Mouse (Mus musculus) lung, postnatal 4 days (tissue): Measurements from ENCODE around the gene Comt.
A peak's percentile ranks its signal among the peaks of the same experiment; 100 is the strongest.

ENCODE experiments used
- DNase-seq, 2 experiments: peaks; one replicate each; pipeline ENCODE4 v3.0.0; 2021

The Comt gene

DNA sequence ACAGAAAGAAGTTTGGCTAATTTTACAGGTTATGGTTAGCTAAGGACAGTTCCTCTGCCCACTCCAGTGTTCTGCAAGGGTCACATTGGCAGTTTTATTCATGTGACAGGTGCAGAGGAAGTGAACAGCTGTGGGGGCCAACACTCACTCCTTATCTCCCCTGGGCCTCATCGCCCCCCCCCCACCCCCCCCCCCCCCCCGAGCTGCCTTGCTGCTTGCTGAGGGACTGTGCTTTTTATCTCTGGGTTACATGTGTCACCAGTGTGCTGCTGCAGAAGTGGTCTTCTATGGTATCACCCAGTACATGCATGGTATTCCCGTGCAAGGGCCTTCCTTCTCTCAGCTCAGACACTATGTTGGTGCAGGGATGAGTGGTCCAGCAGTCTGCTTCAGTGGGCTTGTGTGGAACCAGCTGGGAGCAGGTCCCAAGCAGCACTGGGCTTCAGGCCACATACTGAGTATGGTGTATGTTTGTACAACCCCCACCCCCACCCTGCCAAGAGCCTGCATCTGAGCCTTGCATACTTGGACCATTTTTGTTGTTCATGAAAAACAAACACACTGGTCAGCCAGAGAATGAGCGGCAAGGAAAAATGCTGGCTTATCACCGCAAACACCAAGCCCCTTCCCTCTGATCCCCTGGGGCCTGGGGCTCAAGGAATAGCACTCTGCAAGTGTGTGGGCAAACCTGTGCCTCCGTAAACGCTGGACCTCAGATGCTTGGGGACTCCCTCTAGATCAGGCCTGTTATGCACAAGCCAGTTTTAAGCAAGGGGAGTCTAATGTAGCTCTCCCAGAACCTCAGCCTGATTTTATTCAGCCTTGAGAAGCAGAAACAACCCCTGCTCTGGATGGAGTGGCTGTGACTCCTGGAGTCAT is 38.7 kb downstream of the Comt start:
- peak in 1 of 2 experiments; percentile 50 for DNase-seq

DNA sequence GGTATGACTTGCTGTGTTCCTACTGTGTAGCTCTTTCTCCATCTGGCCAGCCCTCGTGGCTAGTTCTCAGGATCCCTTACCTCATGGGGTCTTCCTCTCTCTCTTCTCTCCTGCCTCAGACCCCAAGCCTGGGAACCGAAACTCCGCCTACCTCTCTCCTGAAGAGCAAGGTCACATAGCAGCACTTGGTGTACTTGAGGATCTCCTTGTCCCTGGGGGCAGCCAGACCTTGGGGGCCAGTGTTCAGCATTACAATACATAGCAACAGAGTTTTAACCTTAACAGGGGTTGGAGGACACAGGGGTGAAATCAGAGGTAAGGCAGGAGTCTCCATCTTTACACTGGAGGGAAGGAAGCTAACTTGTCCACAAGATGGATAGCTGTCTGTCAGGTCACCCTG is 39.7 kb downstream of the Comt start:
- peak in 1 of 2 experiments; percentile 12 for DNase-seq

DNA sequence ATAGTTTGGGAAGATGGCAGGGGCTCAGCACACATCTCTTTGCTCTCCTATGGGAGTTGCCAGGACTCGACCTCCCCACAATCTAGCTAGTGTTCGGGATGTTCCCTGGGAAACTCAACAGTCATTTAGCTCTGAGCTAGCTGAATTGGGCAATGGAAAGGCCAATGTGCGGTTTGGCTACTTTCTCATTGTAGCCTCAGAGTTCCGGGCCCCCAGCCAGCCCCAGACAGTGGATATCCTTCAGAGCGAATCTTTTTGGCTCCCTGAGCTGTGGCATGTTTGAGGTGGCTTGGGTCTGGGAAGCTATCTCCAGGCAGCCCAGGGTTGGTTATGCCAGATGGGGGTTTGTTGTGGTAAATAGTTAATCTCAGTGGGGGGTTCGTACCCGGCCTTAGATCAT is 40.2 kb downstream of the Comt start:
- no peak for DNase-seq

DNA sequence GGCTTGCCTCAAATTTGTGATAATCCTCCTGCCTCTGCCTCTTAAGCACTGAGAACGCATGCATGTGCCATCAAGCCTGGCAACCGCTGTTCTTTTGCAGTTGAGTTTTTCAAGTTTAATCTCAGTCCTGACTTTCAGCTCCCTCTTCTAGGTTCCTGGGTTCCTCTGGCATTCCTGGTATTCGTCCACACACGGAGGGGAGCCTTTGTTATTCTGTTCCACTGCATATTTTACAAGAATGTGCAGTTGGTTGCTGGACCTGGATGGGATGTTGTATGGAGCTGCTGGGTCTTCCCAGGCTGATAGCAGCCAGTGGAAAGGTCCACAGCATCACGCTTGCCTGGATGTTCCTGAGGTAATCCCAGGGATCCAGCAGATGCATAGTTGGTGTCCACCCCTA is 41.2 kb downstream of the Comt start:
- DNase-seq = no peak

DNA sequence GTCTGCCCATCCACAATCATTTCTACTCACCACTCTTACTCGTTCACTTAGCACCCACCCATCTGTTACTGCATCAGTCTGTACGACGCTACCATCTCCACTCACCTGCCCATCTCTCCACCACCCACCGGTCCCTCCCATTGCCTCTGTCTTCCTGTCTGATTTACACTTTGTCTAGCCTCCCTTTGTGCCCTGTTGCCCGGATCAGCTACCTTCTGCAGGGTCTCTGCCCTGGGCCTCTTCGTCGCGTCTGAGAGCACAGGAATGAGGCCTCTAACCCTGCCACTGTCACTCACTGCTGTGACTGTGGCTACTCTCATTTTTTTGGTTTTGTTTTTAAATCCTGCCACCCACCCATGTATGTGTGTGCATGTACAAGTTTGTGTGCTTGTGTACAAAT is 42.0 kb downstream of the Comt start:
- no peak for DNase-seq

DNA sequence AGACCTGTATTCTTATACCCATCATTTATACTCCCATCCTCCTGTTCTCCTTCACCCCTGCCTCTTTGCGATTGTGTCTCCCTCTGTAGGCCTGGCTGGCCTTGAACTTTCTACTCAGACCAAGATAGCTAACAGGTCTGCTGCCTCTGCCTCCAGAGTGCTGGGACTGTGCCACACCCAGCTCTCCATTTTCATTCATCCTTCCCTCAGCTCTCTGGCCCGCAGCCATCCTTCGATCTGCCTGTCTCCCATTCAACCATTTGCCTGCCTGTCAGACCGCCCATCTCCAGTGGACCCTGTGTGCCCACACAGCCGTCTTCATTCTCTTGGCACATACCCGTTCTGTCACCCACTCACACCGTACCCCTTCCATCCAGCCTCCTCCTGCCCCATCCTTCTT is 42.4 kb downstream of the Comt start:
- no peak for DNase-seq

DNA sequence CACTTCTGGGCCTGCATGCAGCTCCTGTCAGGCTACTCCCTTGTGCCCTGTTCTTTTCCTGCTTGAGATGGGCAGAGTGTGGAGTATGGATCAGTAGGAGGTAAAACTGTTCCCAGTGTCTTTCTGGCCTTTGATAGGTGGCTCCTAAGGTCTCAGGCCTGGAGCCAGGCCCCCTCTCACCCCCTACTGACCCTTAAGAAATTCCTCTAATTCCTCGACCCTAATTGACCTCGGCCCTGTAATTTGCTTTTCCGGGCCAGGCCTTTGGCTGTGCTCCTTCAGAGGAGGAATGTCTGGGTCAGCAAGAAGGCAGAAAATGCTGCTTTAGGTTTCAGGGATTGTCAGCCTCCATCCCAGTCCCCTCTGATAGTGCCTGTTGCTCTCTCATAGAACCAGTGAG is 42.9 kb downstream of the Comt start:
- peak in 1 of 2 experiments; percentile 55 for DNase-seq

DNA sequence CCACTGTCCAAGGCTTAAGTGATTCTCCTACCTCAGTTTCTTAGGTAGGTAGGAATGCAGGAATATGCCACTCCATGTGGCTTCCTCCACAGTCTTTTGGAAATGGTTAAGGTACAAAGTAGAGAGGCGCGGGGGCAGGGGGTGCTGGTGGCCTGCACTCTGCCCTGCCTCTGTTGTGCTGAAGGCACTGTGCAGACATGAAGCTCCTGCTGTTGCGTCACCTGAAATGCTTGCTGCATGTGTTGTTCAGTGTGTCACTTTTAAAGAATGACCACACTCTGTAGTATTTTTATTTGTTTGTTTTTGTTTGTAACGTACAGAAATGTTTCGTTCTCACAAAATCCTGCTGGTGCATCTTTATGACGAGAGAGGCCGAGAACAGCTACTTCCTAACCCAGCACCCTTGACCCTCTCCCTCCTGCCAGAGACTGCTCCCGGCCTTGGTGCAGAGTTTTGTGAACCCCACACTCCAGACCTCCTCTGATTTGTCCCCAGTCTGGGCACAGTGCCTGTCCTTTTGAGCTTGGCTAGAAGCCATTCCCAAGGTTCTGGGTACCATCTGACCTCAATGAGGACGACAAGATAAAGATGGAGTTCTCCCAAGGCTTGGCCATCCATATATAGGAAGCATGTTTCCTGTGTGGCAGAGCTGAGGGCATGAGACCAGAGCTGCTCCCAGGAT is 43.5 kb downstream of the Comt start:
- peak; percentile 31 to 65 for DNase-seq

DNA sequence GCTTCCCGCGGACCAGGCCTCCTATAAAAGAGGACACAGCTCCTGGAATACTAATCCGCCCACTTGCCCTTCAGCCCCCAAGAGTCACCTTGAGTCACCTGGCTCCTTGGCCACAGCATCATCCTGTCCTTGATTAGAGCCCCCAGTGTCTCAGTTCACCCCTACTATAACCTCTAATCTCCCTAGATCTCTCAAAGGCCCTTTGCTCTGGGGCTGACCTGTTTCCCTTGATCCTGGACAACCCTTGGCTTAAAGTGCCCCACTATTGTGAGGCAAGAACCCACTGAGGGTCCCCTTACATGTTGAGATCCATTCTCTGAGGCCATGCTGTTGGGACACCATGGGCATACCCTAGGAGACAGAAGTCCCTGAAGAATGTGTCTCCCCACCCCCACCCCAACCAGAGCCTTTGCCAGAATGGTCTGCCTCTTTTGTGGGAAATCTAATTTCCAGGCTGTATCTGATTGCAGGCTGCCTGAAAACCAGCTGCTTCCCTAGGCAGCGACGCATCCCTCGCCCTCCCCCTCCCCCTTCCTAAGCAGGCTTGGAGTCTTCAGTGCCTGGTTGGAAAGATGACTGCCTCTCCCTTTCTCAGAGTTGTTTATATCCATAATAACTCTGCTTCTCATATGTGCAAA is 44.9 kb downstream of the Comt start:
- DNase-seq = no peak

DNA sequence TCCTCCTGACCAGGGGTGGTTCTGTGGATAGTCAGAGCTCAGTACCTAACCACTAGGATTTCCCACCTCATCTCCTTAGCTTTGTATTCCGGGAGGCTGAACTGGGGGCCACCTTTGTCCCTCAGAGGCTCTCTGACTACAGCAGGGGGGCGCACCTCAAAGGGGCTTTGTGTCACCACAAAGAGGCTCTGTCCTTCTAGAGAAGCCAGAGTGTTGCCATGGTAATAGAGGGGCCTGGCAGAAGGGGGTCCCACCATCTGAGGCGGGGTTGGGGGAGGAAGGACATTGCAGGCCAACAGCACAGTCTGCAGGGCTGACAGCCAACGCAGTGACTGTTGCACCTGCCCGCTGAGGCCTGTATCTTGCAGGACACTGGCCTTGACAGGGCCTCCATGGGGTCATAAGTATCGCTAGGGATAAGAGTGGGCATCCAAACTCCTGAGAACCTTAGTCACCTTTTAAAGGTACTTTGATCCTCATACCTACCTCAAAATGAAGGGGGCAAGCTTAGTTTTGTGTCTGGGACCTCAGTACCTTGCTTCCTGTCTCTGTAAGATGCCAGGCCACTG is 46.1 kb downstream of the Comt start:
- DNase-seq = no peak

DNA sequence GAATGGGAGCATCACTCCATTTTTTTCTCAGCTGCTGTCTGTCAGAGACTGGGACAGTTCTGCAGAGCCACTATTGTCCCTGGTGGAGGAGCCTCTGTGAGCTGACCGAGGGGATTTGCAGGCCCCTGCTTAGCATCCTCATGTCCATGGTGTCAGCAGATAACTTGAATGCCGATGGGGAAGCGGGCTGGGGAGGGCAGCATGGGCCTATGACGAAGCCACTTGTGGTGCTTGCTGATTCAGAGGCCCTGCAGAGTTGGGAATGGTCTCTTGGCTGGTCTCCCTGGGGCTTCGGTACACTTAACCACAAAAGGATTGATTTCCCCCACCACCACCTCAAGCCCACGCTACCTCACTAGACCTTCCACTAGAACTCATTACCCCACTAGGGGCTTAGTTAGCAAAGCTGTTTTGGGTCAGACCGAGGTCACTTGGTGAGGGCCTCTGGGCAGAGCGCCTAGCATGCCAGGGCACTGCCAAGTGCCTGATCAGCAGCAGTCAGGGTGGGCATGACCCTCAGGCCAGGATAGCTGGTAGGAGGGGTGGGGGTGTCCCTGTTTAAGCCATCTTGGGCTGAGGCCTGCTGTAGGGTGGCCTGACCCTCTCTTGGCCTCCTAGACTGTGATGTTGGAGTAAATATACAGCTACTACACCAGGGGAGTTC is 47.2 kb downstream of the Comt start:
- no peak for DNase-seq

DNA sequence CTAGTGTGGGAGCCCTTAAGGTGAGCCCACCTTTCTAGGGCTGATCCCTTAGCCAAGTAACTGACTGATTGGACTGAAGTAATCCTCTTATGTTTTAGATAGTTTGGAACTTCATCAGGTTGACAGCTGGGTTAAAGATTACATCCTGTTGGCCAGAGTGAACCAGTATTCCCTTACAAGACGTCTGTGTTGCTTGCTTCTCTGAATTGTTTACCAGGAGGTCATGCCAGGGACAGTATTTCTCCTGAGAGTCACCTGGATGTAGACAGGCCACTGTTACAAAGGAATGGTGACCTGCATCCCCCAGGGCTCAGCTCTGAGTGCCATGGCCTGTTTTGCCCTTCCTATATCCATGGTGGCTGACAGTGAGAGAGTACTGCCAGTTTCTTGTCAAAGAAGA is 48.2 kb downstream of the Comt start:
- no peak for DNase-seq

DNA sequence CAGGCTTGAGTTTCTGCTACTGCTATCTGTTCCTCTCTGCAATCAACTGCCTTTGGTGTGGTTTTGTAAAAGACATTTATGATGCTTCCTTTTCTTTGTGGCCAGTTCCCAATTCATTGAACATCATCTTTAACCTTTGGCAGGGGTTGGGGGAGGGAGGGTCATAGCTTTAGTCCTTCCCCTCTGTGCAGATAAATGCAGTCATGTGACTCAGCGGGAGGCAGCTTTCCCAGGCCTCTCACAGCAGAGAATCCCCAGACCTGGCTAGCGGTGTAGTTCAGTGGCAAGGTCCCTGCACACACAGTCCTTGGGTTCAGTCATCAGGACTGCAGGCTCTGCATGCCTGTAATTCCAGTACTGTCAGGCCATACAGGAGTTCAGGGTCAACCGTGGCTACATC is 49.4 kb downstream of the Comt start:
- no peak for DNase-seq

DNA sequence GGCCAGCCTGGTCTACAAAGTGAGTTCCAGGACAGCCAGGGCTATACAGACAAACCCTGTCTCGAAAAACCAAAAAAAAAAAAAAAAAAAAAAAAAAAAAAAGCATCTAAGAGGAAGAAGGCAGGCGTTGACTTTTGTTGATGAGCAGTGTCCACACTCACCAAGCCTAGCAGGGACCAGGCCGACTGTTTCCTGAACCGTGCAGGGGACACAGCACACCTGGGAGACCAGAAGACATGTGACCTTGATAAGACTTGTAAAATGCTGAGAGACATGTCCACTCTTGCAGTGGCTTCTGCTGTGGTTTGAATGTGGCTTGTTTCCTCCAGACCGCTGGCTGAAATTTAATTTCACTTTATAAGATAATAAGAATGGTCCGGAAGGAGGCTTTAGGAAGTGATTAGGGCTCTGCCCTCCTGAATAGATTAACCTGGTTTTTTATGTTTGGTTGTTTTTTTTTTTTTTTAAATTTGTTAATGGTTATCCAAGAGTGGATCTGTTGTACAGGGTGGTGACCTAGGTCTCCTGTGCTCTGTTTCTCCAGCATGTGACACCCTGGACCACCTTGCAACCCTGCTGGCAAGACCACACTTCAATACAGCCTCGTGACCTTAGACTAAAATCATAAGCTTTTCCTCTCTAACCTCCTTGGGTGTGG is 50.2 kb downstream of the Comt start:
- DNase-seq = no peak

DNA sequence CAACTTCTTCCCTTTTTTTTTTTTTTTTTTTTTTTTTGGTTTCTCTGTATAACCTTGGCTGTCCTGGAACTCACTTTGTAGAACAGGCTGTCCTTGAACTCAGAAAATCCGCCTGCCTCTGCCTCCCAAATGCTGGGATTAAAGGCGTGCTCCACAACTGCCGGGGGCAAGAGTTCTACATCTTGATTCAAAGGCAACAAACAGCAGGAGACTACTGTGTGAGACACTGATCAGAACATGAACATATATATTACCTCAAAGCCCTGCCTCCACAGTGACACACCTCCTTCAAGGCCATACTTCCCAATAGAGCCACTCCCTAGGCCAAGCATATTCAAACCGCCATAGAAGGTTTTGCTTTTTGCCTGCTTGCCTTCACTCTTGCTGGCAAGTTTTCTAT is 53.0 kb downstream of the Comt start:
- no peak for DNase-seq

DNA sequence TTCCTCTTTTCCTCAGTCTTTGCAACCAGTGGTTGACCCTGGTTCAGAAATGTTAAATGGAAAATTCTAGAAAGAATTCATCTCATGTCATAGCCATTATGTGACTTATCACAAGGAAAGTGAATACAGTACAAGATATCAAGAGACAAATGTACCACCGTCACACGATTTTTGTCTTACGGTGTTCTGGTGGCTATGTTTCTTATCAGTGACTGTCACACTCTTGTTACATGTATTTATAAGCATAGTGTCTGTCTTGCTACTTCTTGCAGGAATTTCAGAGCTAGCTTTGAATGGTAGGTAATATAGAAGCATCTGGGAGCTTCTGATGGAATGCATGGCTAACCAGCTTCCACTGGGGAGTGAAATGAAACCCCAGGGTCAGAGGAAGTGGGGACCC is 56.5 kb downstream of the Comt start:
- DNase-seq = no peak

DNA sequence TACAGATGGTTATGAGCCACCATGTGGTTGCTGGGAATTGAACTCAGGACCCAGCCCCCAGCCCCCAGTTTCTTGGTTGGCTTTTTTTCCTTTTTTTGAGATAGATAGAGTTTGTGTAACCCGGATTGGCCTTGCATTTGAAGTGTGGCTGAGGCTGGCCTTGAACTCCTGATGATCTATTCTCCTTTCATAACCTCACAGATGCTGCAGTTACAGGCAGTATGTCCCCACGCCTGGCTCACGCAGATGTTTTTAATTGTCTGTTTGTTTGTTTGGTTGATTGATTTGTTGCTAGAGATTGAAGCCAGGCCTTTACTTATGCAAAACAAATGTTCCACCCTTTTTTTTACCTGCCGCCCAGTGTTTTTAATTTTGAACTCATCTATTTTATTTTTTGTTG is 59.8 kb downstream of the Comt start:
- no peak for DNase-seq

DNA sequence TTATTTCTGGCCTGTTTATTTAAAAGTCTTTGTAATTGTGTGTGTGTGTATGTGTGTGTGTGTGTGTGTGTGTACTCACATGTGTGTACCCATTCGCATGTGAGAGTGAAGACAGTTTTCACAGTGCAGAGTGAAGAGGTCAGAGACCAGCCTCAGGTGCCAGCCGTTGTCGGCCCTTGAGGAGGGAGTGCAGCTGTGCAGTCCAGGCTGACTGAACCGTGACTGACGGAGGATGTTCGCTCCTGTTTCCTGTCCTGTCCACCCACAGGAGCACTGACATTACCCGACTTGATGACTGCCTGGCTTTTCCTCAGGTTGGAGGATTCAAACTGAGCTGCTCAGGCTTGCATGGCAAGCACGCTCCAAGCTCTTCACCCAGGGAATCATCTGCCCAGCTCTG is 63.7 kb downstream of the Comt start:
- DNase-seq = no peak

DNA sequence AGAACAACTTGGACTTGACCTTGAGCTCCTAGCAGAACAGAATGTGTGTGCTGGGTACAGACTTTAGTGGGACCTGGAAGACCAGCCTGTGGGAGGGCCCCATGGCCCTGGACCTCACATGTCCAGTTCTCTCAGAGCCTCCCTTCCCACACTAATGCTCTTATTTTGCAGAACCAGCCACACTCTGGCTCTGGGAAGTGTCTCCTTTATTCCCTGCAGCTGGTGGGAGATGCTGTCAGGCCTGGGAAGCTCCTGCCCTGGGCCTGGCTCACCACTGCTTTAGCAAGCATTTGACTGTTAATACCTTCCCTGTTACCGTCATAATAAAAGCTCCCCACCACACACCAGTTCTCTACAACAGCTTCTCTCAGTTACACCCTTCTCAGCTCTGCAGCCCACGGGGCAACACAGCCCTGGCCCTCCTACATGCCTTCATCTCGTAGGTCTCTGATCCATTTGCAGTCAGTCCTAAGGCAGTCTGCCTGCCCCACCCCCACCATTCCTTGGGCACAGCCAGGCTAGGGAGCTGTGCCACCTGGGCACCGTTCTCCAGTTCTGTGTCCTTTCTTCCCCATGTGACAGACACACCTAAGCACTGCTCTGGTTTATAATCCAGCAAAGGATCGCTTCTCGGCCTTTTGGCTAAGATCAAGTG is 66.4 kb downstream of the Comt start:
- DNase-seq = no peak

DNA sequence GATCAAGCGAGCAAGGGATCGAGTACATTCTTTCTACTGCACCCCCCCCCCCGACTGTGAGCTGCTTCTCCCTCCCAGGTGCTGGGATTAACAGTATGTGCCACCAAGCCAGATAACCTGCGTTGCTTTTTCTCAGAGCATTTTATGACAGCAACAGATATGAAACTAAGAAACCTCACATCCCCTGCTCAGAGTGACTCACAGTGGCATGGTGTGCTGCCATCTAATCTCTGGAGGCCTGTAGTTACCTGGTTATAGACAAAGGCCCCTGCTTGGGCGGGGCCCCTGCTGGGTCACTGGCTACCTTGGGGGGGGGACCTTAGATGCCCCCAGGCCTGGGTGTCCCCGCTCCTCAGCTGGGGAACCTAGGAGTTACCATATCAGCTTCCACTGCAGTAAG is 68.7 kb downstream of the Comt start:
- DNase-seq = no peak

DNA sequence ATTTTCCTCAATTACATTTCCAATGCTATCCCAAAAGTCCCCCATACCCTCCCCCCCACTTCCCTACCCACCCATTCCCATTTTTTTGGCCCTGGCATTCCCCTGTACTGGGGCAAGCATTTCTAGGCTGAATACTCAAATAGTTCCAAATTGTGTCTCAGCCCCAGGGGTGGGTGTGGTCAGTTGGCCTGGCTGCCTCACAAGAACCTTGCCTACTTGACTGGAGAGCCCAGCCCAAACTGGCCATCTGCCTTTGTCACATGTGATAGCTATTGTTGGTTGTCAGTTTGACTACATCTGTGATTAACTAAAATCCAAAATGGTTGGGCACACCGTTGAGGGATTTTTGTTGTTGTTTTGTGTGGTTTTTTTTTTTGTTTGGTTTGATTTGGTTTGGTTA is 69.7 kb downstream of the Comt start:
- DNase-seq = no peak
